Mouse (Mus musculus) testis, adult 2 months (tissue): ENCODE results near the gene Man1b1. TPM values are rescaled to one million over a fixed set of nuclear protein-coding genes. Genes with fewer than 3 reads are reported as not detected.
A peak's percentile ranks its signal among the peaks of the same experiment; 100 is the strongest.

Experiments
- H3K27ac ChIP-seq: fragments of 200-500 bp; 2 replicates; pipeline ENCODE4 v1.5.1; 2012; ENCODE audit warnings: low read depth, low read length; ENCODE audit not compliant: control insufficient read depth, insufficient read depth
- H3K27me3 ChIP-seq: fragments of 200-500 bp; 2 replicates; pipeline ENCODE4 v1.6.1; 2012; ENCODE audit warnings: mild to moderate bottlenecking, low read length, moderate library complexity; ENCODE audit not compliant: control insufficient read depth, insufficient read depth
- H3K36me3 ChIP-seq: fragments of 200-500 bp; 2 replicates; pipeline ENCODE4 v1.6.1; 2012; ENCODE audit warnings: mild to moderate bottlenecking, low read length; ENCODE audit not compliant: control insufficient read depth, insufficient read depth
- H3K4me1 ChIP-seq: fragments of 200-500 bp; 2 replicates; pipeline ENCODE4 v1.6.1; 2012; ENCODE audit warnings: low read length; ENCODE audit not compliant: control insufficient read depth, insufficient read depth
- H3K4me3 ChIP-seq: fragments of 200-500 bp; 2 replicates; pipeline ENCODE4 v1.5.1; 2012; ENCODE audit warnings: low read depth, mild to moderate bottlenecking, low read length, moderate library complexity, mixed read lengths; ENCODE audit not compliant: control insufficient read depth
- CTCF ChIP-seq: fragments of 200-500 bp; IDR thresholded peaks from 2 replicates; pipeline ENCODE4 v1.5.1; 2012; ENCODE audit warnings: low read depth, mild to moderate bottlenecking, inconsistent platforms, low read length, moderate library complexity; ENCODE audit not compliant: control insufficient read depth, insufficient read depth, insufficient replicate concordance
- POLR2A ChIP-seq: fragments of 200-500 bp; IDR thresholded peaks from 2 replicates; pipeline ENCODE4 v1.6.1; 2012; ENCODE audit warnings: low read depth, mild to moderate bottlenecking, inconsistent platforms, low read length, moderate library complexity; ENCODE audit not compliant: control insufficient read depth
- polyA plus RNA-seq: library from polyadenylated mRNA; depleted of rRNA; stranded (reverse); fragments of >200 nt; gene quantifications from 2 replicates; pipeline ENCODE4 v1.2.3, GENCODE M21; 2012

Man1b1 gene
- polyA plus RNA-seq, 1 experiment: 29.3 TPM

DNA sequence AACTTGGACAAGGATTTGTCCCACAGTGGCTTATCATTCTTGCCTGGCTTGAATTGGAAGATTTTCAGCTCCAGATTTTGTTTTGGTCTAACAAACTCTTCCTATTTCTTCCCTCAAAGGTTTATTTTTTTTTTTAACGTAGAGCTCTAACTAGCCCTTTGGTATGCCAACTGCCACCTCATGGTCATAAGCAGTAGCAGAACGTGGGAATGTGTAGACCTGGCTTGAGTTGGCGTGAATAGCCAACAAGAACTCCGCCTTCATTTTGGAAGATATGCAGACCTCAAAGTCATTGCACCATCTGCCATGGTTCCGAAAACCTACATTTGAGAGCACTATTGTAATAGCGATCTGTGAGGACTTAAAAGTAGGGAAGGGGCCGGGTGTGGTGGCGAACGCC lies 668 bp upstream of the Man1b1 start:
- Histone ChIP-seq H3K27me3 (no peaks in the 10 kb centered on the region), H3K4me3 (peak overlapping the region; percentile 100), H3K4me1 (peaks cover 4% of the 10 kb centered on the region), H3K36me3 (peaks cover 1% of the 10 kb centered on the region; the same call in 1 of the 2 replicates), H3K27ac (peak overlapping the region; percentile 64)
- TF ChIP-seq CTCF (no peak), POLR2A (no peak)

DNA sequence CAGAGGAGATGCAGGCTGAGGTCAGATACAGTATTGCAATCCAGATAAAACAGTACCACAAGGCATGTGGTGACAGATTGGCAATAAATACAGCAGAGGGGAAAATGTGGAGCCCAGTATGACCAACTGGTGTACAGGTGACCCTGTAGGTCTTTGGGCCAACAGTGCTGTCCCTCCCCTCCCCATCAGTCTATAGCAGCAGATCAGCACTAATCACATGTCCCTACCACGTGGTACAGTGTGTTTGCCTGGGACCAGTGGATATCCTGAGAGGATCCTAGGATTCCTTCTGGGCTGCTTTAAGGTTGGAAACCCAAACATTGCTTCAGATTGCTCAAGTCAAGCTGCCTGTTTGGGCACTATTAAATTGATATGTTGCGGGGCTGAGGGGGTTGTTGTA lies 1.4 kb downstream of the Man1b1 start:
- no peak overlapping the region for H3K27ac ChIP-seq
- H3K4me3 ChIP-seq: peak overlapping the region; percentile 100
- no peaks in the 10 kb centered on the region for H3K27me3 ChIP-seq
- peaks cover 5% of the 10 kb centered on the region for H3K4me1 ChIP-seq
- no peak for TF ChIP-seq POLR2A
- TF ChIP-seq CTCF: no peak
- peaks cover 3% of the 10 kb centered on the region for H3K36me3 ChIP-seq

DNA sequence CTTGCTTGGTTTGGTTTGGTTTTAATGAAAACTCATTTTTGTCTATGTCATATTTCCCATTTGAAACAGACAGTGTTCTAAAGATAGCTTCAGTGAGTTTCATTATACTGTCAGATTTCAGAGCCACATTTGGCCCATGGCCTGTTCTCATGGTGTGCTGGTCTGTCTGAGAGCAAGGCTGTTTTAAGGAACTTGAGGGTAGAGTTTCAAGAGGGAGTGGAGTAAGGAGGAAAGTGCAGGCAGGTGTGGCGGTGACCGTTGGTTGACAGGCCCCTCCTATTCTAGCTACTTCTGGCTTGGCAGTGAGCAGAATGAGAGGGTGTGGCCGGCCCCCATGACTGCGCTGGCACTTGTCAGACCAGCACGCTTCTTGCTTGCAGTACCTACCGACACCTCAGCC lies 6.2 kb downstream of the Man1b1 start:
- TF ChIP-seq POLR2A (no peak), CTCF (no peak)

DNA sequence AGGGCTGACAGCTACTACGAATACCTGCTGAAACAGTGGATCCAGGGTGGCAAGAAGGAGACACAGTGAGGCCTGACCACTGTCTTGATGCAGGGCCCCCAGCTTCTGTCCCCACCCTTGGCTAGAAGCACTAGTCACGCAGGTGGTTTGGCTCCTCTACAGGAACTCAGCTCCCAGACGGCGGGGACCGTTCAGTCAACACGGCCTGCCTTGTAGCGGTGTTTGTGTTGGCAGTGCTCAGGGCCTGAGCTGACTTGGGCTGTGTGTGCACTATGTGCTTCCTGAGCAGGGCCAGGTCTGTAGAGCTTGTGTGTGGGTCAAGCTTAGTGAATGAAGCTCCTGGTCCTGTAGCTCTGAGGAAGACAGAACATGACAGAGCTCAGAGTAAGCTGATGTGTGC lies 16.0 kb downstream of the Man1b1 start:
- H3K27ac ChIP-seq: no peak overlapping the region
- no peak overlapping the region for H3K4me3 ChIP-seq
- no peaks in the 10 kb centered on the region for H3K27me3 ChIP-seq
- no peaks in the 10 kb centered on the region for H3K4me1 ChIP-seq
- TF ChIP-seq POLR2A (no peak), CTCF (no peak)
- H3K36me3 ChIP-seq: peaks cover 9% of the 10 kb centered on the region

More for the DNA sequence above, 6.2 kb downstream of the Man1b1 start:
- Histone ChIP-seq H3K27ac (no peak overlapping the region), H3K36me3 (peaks cover 4% of the 10 kb centered on the region), H3K4me1 (peaks cover 2% of the 10 kb centered on the region; the same call in 1 of the 2 replicates), H3K27me3 (no peaks in the 10 kb centered on the region), H3K4me3 (peak overlapping the region; percentile 2; the same call in 1 of the 2 replicates)

DNA sequence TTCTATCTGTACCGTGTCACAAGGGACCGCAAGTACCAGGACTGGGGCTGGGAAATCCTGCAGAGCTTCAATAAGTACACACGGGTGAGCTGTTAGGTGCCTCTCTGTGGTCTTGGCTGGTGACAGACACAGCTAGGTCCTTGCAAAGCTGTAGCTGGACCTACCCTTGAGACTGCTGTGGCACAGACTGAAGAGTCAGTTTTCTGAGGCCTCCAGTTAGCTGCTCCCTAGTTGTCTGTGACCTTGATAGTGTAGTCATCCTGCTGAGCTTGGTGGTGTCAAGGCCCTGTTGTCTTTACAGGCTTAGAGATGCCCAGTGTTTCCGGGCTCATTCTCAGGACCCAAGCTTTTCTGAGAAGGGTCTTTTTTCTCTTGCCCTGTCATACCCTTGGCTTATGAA lies 17.4 kb downstream of the Man1b1 start:
- H3K4me1 ChIP-seq: no peaks in the 10 kb centered on the region
- no peak overlapping the region for H3K27ac ChIP-seq
- no peak for TF ChIP-seq POLR2A
- no peak for TF ChIP-seq CTCF
- H3K36me3 ChIP-seq: peaks cover 8% of the 10 kb centered on the region
- H3K27me3 ChIP-seq: no peaks in the 10 kb centered on the region
- no peak overlapping the region for H3K4me3 ChIP-seq

DNA sequence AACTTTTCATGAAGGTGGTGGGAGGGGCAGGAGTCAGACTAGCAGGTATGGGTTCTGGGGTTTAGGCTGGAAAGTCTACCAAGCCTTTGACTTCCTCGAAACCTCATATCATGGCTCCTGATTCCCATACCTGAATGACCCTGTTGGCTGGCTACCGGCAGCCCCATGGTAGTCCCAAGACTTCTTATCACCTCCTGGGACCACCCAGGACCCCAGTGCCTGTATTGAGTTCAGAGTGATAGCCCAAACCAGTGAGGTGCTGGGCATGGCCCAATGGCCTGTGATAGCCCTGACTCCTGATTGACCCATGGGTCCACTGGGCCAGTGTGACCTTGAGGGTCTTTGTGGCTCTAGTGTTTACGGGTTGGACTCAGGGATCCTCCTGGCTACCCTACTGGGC lies 18.6 kb downstream of the Man1b1 start:
- TF ChIP-seq POLR2A: no peak
- no peak for TF ChIP-seq CTCF
- Histone ChIP-seq H3K4me3 (no peak overlapping the region), H3K27ac (no peak overlapping the region), H3K36me3 (peaks cover 7% of the 10 kb centered on the region), H3K4me1 (peaks cover 6% of the 10 kb centered on the region), H3K27me3 (no peaks in the 10 kb centered on the region)

DNA sequence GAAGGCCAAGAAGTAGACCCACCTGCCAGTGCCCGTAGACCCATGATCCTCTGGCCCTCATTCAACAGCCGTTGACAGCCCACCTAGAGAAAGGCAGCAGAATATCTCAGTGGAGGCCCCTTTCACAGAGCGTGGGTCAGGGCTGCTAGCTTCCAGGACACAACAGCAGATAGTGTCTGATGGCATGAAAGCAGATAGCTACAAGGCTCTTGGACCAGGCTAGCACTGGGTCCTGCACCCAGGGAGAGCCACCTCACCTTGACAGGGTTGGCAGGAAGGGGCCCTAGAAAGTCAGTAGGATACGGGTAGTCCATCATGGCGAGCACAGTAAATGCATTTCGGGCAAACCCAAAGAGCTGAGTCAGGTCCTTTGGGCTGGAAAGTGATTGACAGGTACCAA lies 22.1 kb downstream of the Man1b1 start:
- no peaks in the 10 kb centered on the region; the same call in 1 of the 2 replicates for H3K36me3 ChIP-seq
- H3K27ac ChIP-seq: no peak overlapping the region
- H3K4me3 ChIP-seq: no peak overlapping the region
- H3K4me1 ChIP-seq: peaks cover 18% of the 10 kb centered on the region
- no peaks in the 10 kb centered on the region for H3K27me3 ChIP-seq
- TF ChIP-seq CTCF (no peak), POLR2A (no peak)

DNA sequence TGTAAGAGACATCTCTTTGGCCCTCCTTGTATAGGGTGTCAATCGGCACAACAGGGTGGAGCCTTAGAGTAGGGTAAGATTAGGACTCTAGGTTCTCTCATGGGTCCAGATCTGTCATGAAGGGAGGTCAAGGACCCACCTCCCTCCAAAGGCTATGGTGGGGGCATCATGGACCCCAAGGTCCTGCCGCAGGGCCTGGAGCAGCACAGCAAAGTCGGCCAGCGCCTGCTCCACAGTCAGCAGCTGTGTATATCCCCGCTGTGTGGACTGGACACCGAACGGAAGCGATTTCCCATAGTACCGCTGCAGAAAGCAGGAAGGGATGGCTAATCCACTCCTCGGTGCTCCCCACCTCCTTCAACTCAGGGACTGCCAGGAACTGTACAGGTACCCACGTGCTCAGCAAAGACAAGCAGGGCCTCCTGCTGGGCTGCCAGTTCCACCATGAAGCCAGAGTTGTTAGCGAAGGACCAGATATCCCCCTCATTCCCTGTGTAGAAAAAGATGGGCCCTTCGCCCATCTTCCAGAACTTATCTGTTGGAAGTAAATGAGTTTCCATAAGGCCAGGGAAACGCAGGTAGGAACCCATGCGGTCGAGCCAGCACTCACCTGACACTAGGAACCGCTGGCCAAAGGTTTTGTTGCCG lies 23.4 kb downstream of the Man1b1 start:
- no peaks in the 10 kb centered on the region for H3K27me3 ChIP-seq
- H3K4me3 ChIP-seq: peak overlapping the region; percentile 77
- H3K4me1 ChIP-seq: peaks cover 18% of the 10 kb centered on the region
- H3K36me3 ChIP-seq: no peaks in the 10 kb centered on the region
- H3K27ac ChIP-seq: no peak overlapping the region
- TF ChIP-seq CTCF (no peak), POLR2A (no peak)
